Mouse (Mus musculus) embryonic facial prominence, embryonic 11.5 days (tissue): ENCODE data around the gene Cadm2. TPM values are rescaled to one million over a fixed set of nuclear protein-coding genes. Genes with fewer than 3 reads are reported as not detected.

Source experiments
- ATAC-seq: fragments of 200-750 bp; cut with Nextera tagmentation; replicated peaks from 2 replicates; pipeline ENCODE4 v1.8.0; 2017; ENCODE audit warnings: low read depth; ENCODE audit not compliant: insufficient number of reproducible peaks, low FRiP score, low TSS enrichment
- DNase-seq: peaks from one replicate; pipeline ENCODE4 v3.0.0-alpha.2; 2015; ENCODE audit warnings: low spot score
- H3K27ac ChIP-seq: fragments of 300-500 bp; sonication (generic); replicated peaks from 2 replicates; pipeline ENCODE4 v1.5.1; 2014; ENCODE audit warnings: mild to moderate bottlenecking, low read depth, low read length, control low read depth
- H3K27me3 ChIP-seq: fragments of 300-500 bp; sonication (generic); 2 replicates; pipeline ENCODE4 v1.6.1; 2014; ENCODE audit warnings: mild to moderate bottlenecking, low read length, moderate library complexity, mixed read lengths; ENCODE audit not compliant: control insufficient read depth, insufficient read depth
- H3K36me3 ChIP-seq: fragments of 300-500 bp; sonication (generic); replicated peaks from 2 replicates; pipeline ENCODE4 v1.6.1; 2014; ENCODE audit warnings: low read depth, mild to moderate bottlenecking, low read length, moderate library complexity, mixed read lengths; ENCODE audit not compliant: control insufficient read depth, insufficient read depth
- H3K4me1 ChIP-seq: fragments of 300-500 bp; sonication (generic); 2 replicates; pipeline ENCODE4 v1.6.1; 2014; ENCODE audit warnings: low read length, mixed read lengths; ENCODE audit not compliant: control insufficient read depth, insufficient read depth
- H3K4me2 ChIP-seq: fragments of 300-500 bp; sonication (generic); 2 replicates; pipeline ENCODE4 v1.6.1; 2014; ENCODE audit warnings: low read depth, mild to moderate bottlenecking, control low read depth, low read length, moderate library complexity
- H3K4me3 ChIP-seq: fragments of 300-500 bp; sonication (generic); 2 replicates; pipeline ENCODE4 v1.5.1; 2014; ENCODE audit warnings: low read depth, low read length, control low read depth
- H3K9ac ChIP-seq: fragments of 300-500 bp; sonication (generic); replicated peaks from 2 replicates; pipeline ENCODE4 v1.6.1; 2014; ENCODE audit warnings: mild to moderate bottlenecking, control low read depth, low read length
- H3K9me3 ChIP-seq: fragments of 300-500 bp; sonication (generic); replicated peaks from 2 replicates; pipeline ENCODE4 v1.6.1; 2016; ENCODE audit warnings: mild to moderate bottlenecking, low read length, inconsistent platforms, mixed read lengths; ENCODE audit not compliant: control insufficient read depth
- WGBS: fragments of 180-500 bp; shearing (Covaris S2); extraction: QIAGEN DNeasy Blood & Tissue Kit; methylation state at CpG from one replicate; pipeline ENCODE4 v1.1.7; 2014; 5-methylcytosine and 5-hydroxymethylcytosine counted together
- polyA plus RNA-seq: library from polyadenylated mRNA; unstranded; fragments of >200 nt; fragmentation: Nextera tagmentation; extraction: Ambion mirVana; gene quantifications from 2 replicates; pipeline ENCODE4 v1.2.1, GENCODE M21; 2014

Cadm2 gene
- polyA plus RNA-seq, 1 experiment from 2014 or later, result 0.81 TPM

DNA sequence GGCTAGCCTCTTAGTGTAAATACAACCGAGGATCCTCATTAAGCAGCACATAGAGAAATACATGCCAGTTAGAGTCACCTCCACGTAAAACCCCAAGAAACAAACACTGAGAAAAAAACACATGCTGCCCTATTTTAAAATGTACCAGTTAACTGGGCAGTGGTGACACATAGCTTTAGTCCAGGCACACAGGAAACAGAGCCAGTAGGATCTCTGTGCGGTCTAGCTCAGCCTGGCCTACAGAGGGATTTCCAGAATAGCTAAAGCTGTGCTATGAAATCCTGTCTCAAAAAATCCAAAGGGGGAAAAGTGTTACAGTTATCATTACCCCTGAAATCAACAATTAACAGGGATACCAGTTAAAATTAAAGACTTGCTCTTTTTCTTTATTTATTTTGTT is 498.9 kb downstream of the Cadm2 start:
- ATAC-seq, result no peak
- Histone ChIP-seq H3K9ac (no peak overlapping the region), H3K4me3 (no peak overlapping the region), H3K4me2 (no peak overlapping the region), H3K27me3 (no peaks in the 10 kb centered on the region), H3K4me1 (no peaks in the 10 kb centered on the region), H3K9me3 (no peaks in the 10 kb centered on the region), H3K36me3 (no peaks in the 10 kb centered on the region), H3K27ac (no peak overlapping the region)
- 82% methylated on average over 3 of the region's 3 CpGs for WGBS
- DNase-seq, result no peak

DNA sequence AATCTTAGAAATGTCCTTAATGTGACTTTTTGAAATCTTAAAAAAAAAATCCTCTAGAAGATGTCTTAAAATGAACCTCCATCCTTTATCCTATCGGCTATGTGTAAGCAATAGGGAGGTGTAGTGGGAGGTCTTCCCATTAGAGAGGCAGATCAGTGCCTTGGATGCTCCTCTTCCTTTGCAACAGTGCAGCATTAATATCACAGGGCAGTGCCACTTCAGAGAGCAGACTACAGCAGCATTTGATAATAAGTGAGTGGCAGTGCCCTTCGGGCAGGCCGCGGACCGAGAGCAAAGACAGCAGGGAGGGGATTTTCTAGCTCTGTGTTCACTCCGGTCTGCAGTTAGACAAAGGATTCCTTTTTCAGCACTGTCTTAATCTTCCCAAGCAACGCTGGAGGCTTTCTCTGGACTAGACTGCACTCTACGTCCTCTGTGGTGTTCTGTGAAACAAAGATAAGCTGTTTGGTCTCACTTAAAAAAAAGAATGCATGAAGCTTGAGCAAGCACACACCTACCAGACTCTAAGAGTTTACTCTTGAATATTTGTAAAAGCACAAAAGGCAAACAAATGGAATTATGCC is 514.1 kb downstream of the Cadm2 start:
- H3K27ac ChIP-seq, result no peak overlapping the region

GRCm38 (mm10) chr16:67096706-67097105 is 524.0 kb downstream of the Cadm2 start:
- no peak overlapping the region for H3K27ac ChIP-seq
- no peaks in the 10 kb centered on the region for H3K4me1 ChIP-seq
- no peak overlapping the region for H3K9ac ChIP-seq
- H3K36me3 ChIP-seq, result no peaks in the 10 kb centered on the region
- no peak for DNase-seq
- H3K4me2 ChIP-seq, result no peak overlapping the region
- H3K4me3 ChIP-seq, result no peak overlapping the region
- no peak for ATAC-seq
- WGBS, result 74% methylated on average over 6 of the region's 6 CpGs
- H3K27me3 ChIP-seq, result no peaks in the 10 kb centered on the region
- H3K9me3 ChIP-seq, result no peaks in the 10 kb centered on the region

More for the DNA sequence above, 514.1 kb downstream of the Cadm2 start:
- H3K27me3 ChIP-seq, result no peaks in the 10 kb centered on the region
- H3K4me2 ChIP-seq, result no peak overlapping the region
- H3K9me3 ChIP-seq, result no peaks in the 10 kb centered on the region
- no peak overlapping the region for H3K4me3 ChIP-seq
- ATAC-seq (no peak), DNase-seq (no peak)
- H3K9ac ChIP-seq, result no peak overlapping the region
- 27% methylated on average over 8 of the region's 8 CpGs for WGBS
- H3K36me3 ChIP-seq, result no peaks in the 10 kb centered on the region
- no peaks in the 10 kb centered on the region for H3K4me1 ChIP-seq

DNA sequence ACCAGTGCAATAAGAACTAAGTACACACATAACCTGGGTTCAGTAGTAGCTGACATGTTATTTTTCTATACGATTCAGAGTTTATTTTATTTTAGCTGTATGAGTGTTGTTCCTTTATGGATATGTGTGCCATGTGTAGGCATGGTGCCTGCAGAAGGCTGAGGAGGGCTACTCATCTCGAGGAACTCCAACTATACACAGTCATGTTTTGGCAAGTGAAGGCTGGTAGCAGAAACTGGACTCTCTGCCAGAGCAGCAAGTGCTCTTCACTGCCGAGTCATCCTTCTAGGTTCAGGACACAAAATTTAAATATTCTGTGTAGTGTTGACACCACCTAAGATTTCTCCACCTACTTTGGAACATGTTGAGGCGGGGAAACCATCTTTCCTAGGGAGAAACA is 524.8 kb downstream of the Cadm2 start:
- H3K4me1 ChIP-seq, result no peaks in the 10 kb centered on the region

DNA sequence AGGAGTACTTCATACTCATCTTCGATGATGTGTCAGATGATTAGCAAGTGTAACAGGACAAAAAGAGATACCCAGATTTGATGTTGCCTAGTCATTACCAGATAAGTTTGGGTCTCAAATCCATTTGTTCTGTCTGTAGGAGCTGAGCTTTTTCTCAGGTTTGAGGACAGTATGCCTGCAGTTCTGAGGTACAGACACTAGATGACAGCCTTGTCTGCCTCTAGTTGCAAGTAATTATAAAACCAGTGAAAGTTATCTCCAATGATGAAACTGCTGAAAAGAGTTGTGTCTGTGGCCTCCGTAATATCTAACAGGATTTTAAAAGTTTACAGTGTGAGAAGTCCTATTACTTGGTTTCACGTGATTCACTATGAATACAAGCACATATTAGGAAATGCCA is 531.0 kb downstream of the Cadm2 start:
- WGBS, result 71% methylated on average over 3 of the region's 3 CpGs
- DNase-seq (peak; percentile 29), ATAC-seq (no peak)
- no peaks in the 10 kb centered on the region for H3K9me3 ChIP-seq
- no peak overlapping the region for H3K9ac ChIP-seq
- H3K27me3 ChIP-seq, result no peaks in the 10 kb centered on the region
- no peak overlapping the region for H3K4me3 ChIP-seq
- H3K27ac ChIP-seq, result no peak overlapping the region
- H3K4me2 ChIP-seq, result no peak overlapping the region
- no peaks in the 10 kb centered on the region for H3K4me1 ChIP-seq
- H3K36me3 ChIP-seq, result no peaks in the 10 kb centered on the region

More for the DNA sequence above, 524.8 kb downstream of the Cadm2 start:
- Histone ChIP-seq H3K4me2 (no peak overlapping the region), H3K27me3 (no peaks in the 10 kb centered on the region), H3K9ac (no peak overlapping the region), H3K4me3 (no peak overlapping the region), H3K36me3 (no peaks in the 10 kb centered on the region), H3K27ac (no peak overlapping the region), H3K9me3 (no peaks in the 10 kb centered on the region)
- DNase-seq (no peak), ATAC-seq (no peak)
- WGBS, result 85% methylated on average over 4 of the region's 4 CpGs

DNA sequence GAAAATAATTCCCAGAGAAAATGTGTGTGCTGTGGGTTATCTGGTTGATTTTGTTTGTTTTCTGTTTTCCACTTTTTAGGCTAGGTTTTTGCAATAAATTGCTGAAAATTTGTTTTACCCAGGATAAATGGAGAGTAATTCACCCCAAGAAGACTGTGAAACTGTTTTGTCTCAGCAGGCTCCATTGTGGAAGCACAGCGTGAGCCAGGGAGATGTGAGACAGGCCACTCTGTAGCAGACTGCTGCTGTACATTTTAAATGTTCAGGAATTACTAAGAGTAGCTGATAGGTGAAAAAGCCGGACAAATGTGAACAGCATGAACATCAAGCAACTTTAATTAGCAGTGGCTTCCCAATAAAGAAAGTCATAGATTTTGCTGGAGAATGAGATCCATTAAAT is 541.4 kb downstream of the Cadm2 start:
- H3K27ac ChIP-seq, result no peak overlapping the region
- H3K4me2 ChIP-seq, result no peak overlapping the region
- ATAC-seq (no peak), DNase-seq (no peak)
- H3K27me3 ChIP-seq, result no peaks in the 10 kb centered on the region
- no peak overlapping the region for H3K4me3 ChIP-seq
- H3K4me1 ChIP-seq, result no peaks in the 10 kb centered on the region
- no peaks in the 10 kb centered on the region for H3K9me3 ChIP-seq
- H3K9ac ChIP-seq, result no peak overlapping the region
- 71% methylated on average over 2 of the region's 2 CpGs for WGBS
- H3K36me3 ChIP-seq, result no peaks in the 10 kb centered on the region

DNA sequence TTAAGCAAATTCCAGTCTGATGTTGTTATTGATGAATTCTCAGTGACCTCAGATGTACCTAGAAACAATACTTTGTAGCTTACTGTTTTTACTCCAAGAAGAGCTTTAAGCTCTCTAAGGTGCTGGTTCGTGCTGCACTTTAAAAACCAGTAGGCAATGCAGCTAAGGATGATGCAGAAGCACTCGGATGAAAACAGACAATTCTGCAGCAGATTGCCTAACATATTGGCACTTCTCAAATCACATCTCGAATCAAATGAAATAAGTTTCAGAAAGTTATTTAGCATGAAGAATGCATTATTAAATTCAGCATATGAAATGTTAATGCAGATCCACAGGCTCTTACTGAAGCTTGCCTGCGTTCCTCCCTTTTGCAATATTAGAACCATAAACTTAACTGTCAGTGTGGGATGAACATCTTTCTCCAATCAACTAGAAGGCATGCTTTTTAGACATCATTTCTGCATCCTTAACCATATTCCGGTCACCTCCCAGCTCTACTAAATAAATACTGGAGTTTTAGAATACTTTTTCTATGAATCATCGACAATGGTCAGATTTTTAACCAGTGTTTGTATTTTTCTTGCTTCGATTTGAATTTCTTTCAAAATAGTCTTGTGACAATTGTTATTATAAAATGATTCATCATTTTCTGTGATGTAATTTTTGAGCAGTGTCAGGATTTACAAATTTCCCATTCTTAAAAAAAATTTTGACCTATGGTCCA is 544.4 kb downstream of the Cadm2 start:
- WGBS, result 90% methylated on average over 7 of the region's 7 CpGs

GRCm38 (mm10) chr16:67068461-67068860 is 552.2 kb downstream of the Cadm2 start:
- Histone ChIP-seq H3K9ac (no peak overlapping the region), H3K27ac (no peak overlapping the region), H3K4me1 (no peaks in the 10 kb centered on the region), H3K27me3 (no peaks in the 10 kb centered on the region), H3K36me3 (no peaks in the 10 kb centered on the region), H3K9me3 (no peaks in the 10 kb centered on the region), H3K4me2 (no peak overlapping the region), H3K4me3 (no peak overlapping the region)
- ATAC-seq (no peak), DNase-seq (no peak)
- 56% methylated on average over 1 of the region's 1 CpGs for WGBS

More for the DNA sequence above, 544.4 kb downstream of the Cadm2 start:
- no peak for ATAC-seq
- Histone ChIP-seq H3K9me3 (no peaks in the 10 kb centered on the region), H3K9ac (no peak overlapping the region), H3K27ac (no peak overlapping the region), H3K4me3 (no peak overlapping the region), H3K4me1 (no peaks in the 10 kb centered on the region), H3K4me2 (no peak overlapping the region), H3K27me3 (no peaks in the 10 kb centered on the region), H3K36me3 (no peaks in the 10 kb centered on the region)
- DNase-seq, result no peak
